Mouse (Mus musculus) ES-Bruce4 (cell line): ENCODE results near the gene Bola1. TPM values are rescaled to one million over a fixed set of nuclear protein-coding genes. Genes with fewer than 3 reads are reported as not detected.

ENCODE experiments used
- H3K27ac ChIP-seq: 2 replicates; pipeline ENCODE4 v1.5.1; 2012; ENCODE audit warnings: low read length, inconsistent platforms; ENCODE audit not compliant: insufficient read depth
- H3K27me3 ChIP-seq: 2 replicates; pipeline ENCODE4 v1.6.1; 2012; ENCODE audit warnings: mild to moderate bottlenecking, low read length, inconsistent platforms; ENCODE audit not compliant: control insufficient read depth, poor library complexity, insufficient read depth, severe bottlenecking
- H3K36me3 ChIP-seq: 2 replicates; pipeline ENCODE4 v1.6.1; 2012; ENCODE audit warnings: inconsistent platforms, mild to moderate bottlenecking, low read length, moderate library complexity; ENCODE audit not compliant: control insufficient read depth, poor library complexity, insufficient read depth, severe bottlenecking
- H3K4me1 ChIP-seq: one replicate; pipeline ENCODE4 v1.8.1; 2011; ENCODE audit warnings: low read length; ENCODE audit not compliant: control insufficient read depth, insufficient read depth
- H3K4me3 ChIP-seq: 2 replicates; pipeline ENCODE4 v1.5.1; 2011; ENCODE audit warnings: low read depth, mild to moderate bottlenecking, low read length
- H3K9ac ChIP-seq: 2 replicates; pipeline ENCODE4 v1.6.1; 2012; ENCODE audit warnings: low read depth, mild to moderate bottlenecking, inconsistent platforms; ENCODE audit not compliant: poor library complexity, severe bottlenecking
- H3K9me3 ChIP-seq: replicated peaks from 2 replicates; pipeline ENCODE4 v1.6.1; 2012; ENCODE audit warnings: mild to moderate bottlenecking, low read length, inconsistent platforms; ENCODE audit not compliant: control insufficient read depth, poor library complexity, insufficient read depth, severe bottlenecking
- CTCF ChIP-seq: IDR thresholded peaks from one replicate; pipeline ENCODE4 v1.8.1; 2011; ENCODE audit warnings: low read depth, low read length
- EP300 ChIP-seq: IDR thresholded peaks from 2 replicates; pipeline ENCODE4 v1.6.1; 2011; ENCODE audit warnings: low read depth, low read length; ENCODE audit not compliant: insufficient read depth
- POLR2A ChIP-seq: IDR thresholded peaks from one replicate; pipeline ENCODE4 v1.8.1; 2011; ENCODE audit warnings: low read length; ENCODE audit not compliant: insufficient read depth
- polyA plus RNA-seq: library from polyadenylated mRNA; stranded (reverse); fragments of >200 nt; gene quantifications from 2 replicates; pipeline ENCODE4 v1.2.4, GENCODE M21; 2011; ENCODE audit warnings: low read depth; ENCODE audit not compliant: missing spikeins, insufficient read depth, insufficient read length

The Bola1 gene
- polyA plus RNA-seq, 1 experiment: 18.1 TPM

- Histone ChIP-seq H3K4me1 (peaks cover 5% of the 10 kb centered on the region), H3K9ac (peak overlapping the region; percentile 62), H3K9me3 (no peaks in the 10 kb centered on the region), H3K27me3 (no peaks in the 10 kb centered on the region), H3K27ac (peak overlapping the region; percentile 85), H3K4me3 (no peak overlapping the region), H3K36me3 (peaks cover 23% of the 10 kb centered on the region)
- no peak for TF ChIP-seq POLR2A
These were observed 48.4 kb downstream of the Bola1 start for GRCm38 (mm10) chr3:96170976-96171545.

- H3K27ac ChIP-seq: no peak overlapping the region
- no peak overlapping the region for H3K4me3 ChIP-seq
- peaks cover 5% of the 10 kb centered on the region for H3K4me1 ChIP-seq
- no peaks in the 10 kb centered on the region for H3K9me3 ChIP-seq
- no peak for TF ChIP-seq CTCF
- no peak for TF ChIP-seq EP300
- no peak for TF ChIP-seq POLR2A
- H3K9ac ChIP-seq: peak overlapping the region; percentile 62; the same call in 1 of the 2 replicates
- no peaks in the 10 kb centered on the region for H3K27me3 ChIP-seq
- peaks cover 16% of the 10 kb centered on the region for H3K36me3 ChIP-seq
These were observed 49.2 kb downstream of the Bola1 start for GRCm38 (mm10) chr3:96170276-96170675.

GRCm38 (mm10) chr3:96168466-96169158 lies 50.9 kb downstream of the Bola1 start:
- Histone ChIP-seq H3K9me3 (no peaks in the 10 kb centered on the region), H3K4me1 (peaks cover 5% of the 10 kb centered on the region), H3K27me3 (no peaks in the 10 kb centered on the region), H3K27ac (no peak overlapping the region), H3K9ac (no peak overlapping the region), H3K4me3 (no peak overlapping the region), H3K36me3 (0 out of 2 replicates have a peak, but pooled peaks cover under 1% of the 10 kb centered on the region)
- TF ChIP-seq CTCF (no peak), EP300 (no peak), POLR2A (no peak)

GRCm38 (mm10) chr3:96163040-96163439 lies 56.5 kb downstream of the Bola1 start:
- no peak overlapping the region for H3K4me3 ChIP-seq
- H3K27ac ChIP-seq: no peak overlapping the region
- H3K4me1 ChIP-seq: peaks cover 5% of the 10 kb centered on the region
- H3K27me3 ChIP-seq: no peaks in the 10 kb centered on the region
- no peak overlapping the region for H3K9ac ChIP-seq
- H3K36me3 ChIP-seq: no peaks in the 10 kb centered on the region
- no peak for TF ChIP-seq EP300
- no peak for TF ChIP-seq CTCF
- no peak for TF ChIP-seq POLR2A
- H3K9me3 ChIP-seq: no peaks in the 10 kb centered on the region

GRCm38 (mm10) chr3:96161869-96162840 lies 57.4 kb downstream of the Bola1 start, which contains the start of gene Mtmr11:
Gene Mtmr11 (plus strand): TSS chr3:96162004.
- TF ChIP-seq CTCF (no peak), EP300 (no peak)
- H3K4me3 ChIP-seq: peak within 1 kb of the TSS; percentile 64
- H3K27me3 ChIP-seq: no peaks in the 10 kb centered on the region
- peak within 1 kb of the TSS; percentile 42 for H3K9ac ChIP-seq
- no peaks in the 10 kb centered on the region for H3K36me3 ChIP-seq
- peaks cover 5% of the 10 kb centered on the region for H3K4me1 ChIP-seq
- H3K27ac ChIP-seq: peak within 1 kb of the TSS; percentile 86
- H3K9me3 ChIP-seq: no peaks in the 10 kb centered on the region
